Mouse (Mus musculus) central nervous system, embryonic 18 days (tissue): ENCODE measurements around the gene Vmn1r49. TPM values are rescaled to one million over a fixed set of nuclear protein-coding genes. Genes with fewer than 3 reads are reported as not detected.

Experiments
- polyA plus RNA-seq: library from polyadenylated mRNA; depleted of rRNA; stranded (reverse); fragments of >200 nt; gene quantifications from 2 replicates; pipeline ENCODE4 v1.2.3, GENCODE M21; 2012; rRNA removed

Gene Vmn1r49
- not detected in 2 replicates for polyA plus RNA-seq

DNA sequence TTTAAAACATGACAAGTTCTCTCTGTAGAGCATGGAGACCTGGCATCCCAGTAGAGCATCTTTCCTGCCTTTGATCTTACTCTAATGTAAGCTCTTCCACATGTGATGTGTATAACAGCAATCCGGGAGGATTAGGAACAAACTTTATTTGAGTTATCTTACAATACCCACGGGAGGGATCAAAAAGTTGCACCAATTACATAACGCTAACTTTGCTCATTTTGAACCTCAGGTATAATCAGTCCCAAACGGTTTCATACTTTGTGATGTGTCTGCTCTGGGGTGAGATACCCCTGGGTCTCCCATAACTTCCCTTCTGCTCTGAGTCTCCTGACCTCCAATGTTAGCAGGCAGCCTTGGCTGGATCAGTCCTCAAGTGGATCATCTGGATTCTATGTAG is at the start of gene Vmn1r49:
Gene Vmn1r49, minus strand, starts transcription at position 101 of the 400 bp plus-strand sequence.

DNA sequence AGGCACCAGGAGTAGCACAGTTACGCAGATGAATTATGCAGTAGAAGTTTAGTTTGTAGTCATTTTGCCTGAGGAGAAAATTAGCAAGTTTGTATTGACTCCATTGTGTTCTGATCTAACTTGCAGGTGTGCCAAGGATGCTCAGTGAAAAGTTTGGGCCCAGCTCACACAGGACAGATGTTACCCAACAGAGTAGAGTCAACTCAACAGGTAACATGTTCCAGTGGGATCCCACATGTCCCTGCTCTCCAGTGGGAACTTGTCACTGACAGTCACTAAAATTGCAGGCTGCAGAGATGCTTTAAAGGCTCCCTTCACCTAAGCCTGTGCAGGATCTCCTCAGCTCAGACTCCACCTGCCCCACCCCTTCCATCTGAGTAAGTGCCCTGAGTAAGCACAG is 44.0 kb upstream of the Vmn1r49 start, which contains the start of gene Vmn1r51:
Gene Vmn1r51, plus strand, starts transcription at position 301 of the 400 bp plus-strand sequence.

DNA sequence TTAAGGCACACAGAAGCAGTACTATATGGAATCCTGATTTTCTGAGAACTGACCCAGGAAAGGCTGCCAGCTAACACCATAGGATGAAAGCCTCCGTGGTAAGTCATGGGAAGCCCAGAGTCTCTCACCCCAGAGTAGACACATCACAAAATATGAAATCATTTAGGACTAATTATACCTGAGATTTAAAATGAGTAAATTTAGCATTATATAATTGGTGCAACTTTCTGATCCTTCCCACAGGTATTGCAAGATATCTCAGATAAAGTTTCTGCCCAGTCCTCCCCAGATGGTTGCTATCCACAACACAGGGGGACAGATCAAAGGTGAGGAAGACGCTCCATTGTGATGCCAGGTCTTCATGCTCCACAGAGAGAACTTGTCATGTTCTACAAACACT is 22.8 kb upstream of the Vmn1r49 start, which contains the start of gene Vmn1r50:
Gene Vmn1r50, plus strand, starts transcription at position 301 of the 400 bp plus-strand sequence.

DNA sequence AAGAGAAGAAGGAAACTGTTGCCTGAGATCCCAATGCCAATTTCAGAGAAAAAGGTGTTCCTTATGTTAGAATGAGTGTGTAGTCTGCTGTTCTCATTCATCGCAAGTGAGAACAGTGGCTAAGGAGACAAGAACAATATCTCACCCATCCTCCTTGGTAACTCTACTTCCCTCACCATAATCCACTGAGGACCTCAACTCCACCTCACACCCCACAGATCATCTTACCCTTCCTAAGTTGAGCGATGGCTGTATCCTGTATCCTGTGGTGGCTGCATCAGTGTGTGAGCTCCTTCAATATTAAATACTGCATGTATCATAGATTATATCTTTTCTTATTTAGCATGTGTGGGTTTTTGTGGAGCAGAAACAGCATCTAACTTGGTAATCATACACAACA is 41.6 kb downstream of the Vmn1r49 start, which contains the start of gene Vmn1r48:
Gene Vmn1r48, minus strand, starts transcription at position 101 of the 400 bp plus-strand sequence.

Other genes with a start within 250 kb of the Vmn1r49 start
- gene Vmn1r42, start 202.1 kb downstream of the Vmn1r49 start, polyA plus RNA-seq: not detected in 2 replicates
- not detected in 2 replicates for gene Vmn1r43, start 202.1 kb downstream of the Vmn1r49 start, polyA plus RNA-seq
- gene Vmn1r44, start 194.8 kb downstream of the Vmn1r49 start, polyA plus RNA-seq: not detected in 2 replicates
- not detected in 2 replicates for gene Vmn1r45, start 137.9 kb downstream of the Vmn1r49 start, polyA plus RNA-seq
- gene Vmn1r46, start 109.2 kb downstream of the Vmn1r49 start, polyA plus RNA-seq: not detected in 2 replicates
- not detected in 2 replicates for gene Vmn1r47, start 62.4 kb downstream of the Vmn1r49 start, polyA plus RNA-seq
- gene Vmn1r48, start 41.7 kb downstream of the Vmn1r49 start, polyA plus RNA-seq: not detected in 2 replicates
- not detected in 2 replicates for gene Vmn1r50, start 22.9 kb upstream of the Vmn1r49 start, polyA plus RNA-seq
- not detected in 2 replicates for gene Vmn1r51, start 44.1 kb upstream of the Vmn1r49 start, polyA plus RNA-seq
- not detected in 2 replicates for gene Vmn1r52, start 96.3 kb upstream of the Vmn1r49 start, polyA plus RNA-seq
- gene V1ra8, start 124.3 kb upstream of the Vmn1r49 start, polyA plus RNA-seq: not detected in 2 replicates
- 0.08 TPM in 1 of 2 replicates, not detected in the other for gene Vmn1r53, start 145.9 kb upstream of the Vmn1r49 start, polyA plus RNA-seq
- not detected in 2 replicates for gene Vmn1r54, start 167.8 kb upstream of the Vmn1r49 start, polyA plus RNA-seq
- not detected in 2 replicates for gene BC048671, start 222.7 kb upstream of the Vmn1r49 start, polyA plus RNA-seq
- 0.08 and 0.43 TPM in 2 replicates for gene Chst13, start 246.7 kb upstream of the Vmn1r49 start, polyA plus RNA-seq